Mouse (Mus musculus): Measurements from ENCODE around the gene Lias.

- TF ChIP-seq POLR2A (IDR thresholded peaks at IDR 0.05; ENCODE audit: low read depth, low read length) (no peak), CTCF (IDR thresholded peaks at IDR 0.05; ENCODE audit: extremely low read depth, insufficient read length, insufficient replicate concordance, low read depth, low read length) (no peak)
Observed at GRCm38 (mm10) chr5:65419136-65419535, 27.8 kb downstream of the Lias start.
